Mouse (Mus musculus) adrenal gland, postnatal 25 days (tissue): Measurements from ENCODE around the gene Gm17606. TPM values are rescaled to one million over a fixed set of nuclear protein-coding genes. Genes with fewer than 3 reads are reported as not detected.

Source experiments
- DNase-seq: peaks from one replicate; pipeline ENCODE4 v3.0.0; 2021; ENCODE audit warnings: mixed read lengths
- total RNA-seq: library from RNA; stranded (reverse); gene quantifications from 2 replicates; pipeline ENCODE4 v1.2.3, GENCODE M21; 2021

Gene Gm17606
- total RNA-seq, 1 experiment from 2014 or later = not detected

- no peak for DNase-seq
Measured at GRCm38 (mm10) chr14:54628103-54628502, 12.6 kb upstream of the Gm17606 start.

- DNase-seq = no peak
Measured at GRCm38 (mm10) chr14:54629797-54630196, 11.0 kb upstream of the Gm17606 start.

- DNase-seq = no peak
Measured at GRCm38 (mm10) chr14:54630583-54631239, 10.0 kb upstream of the Gm17606 start.

- no peak for DNase-seq
Measured at GRCm38 (mm10) chr14:54631240-54631599, 9.5 kb upstream of the Gm17606 start.

GRCm38 (mm10) chr14:54632252-54632651 lies 8.5 kb upstream of the Gm17606 start:
- no peak for DNase-seq

- DNase-seq = no peak
Measured at GRCm38 (mm10) chr14:54634182-54634581, 6.6 kb upstream of the Gm17606 start.

- DNase-seq = peak; percentile 52
Measured at GRCm38 (mm10) chr14:54636954-54637353, 3.8 kb upstream of the Gm17606 start.

GRCm38 (mm10) chr14:54638210-54638609 lies 2.5 kb upstream of the Gm17606 start:
- DNase-seq = no peak

- DNase-seq = no peak
Measured at GRCm38 (mm10) chr14:54640121-54640520, 631 bp upstream of the Gm17606 start.

GRCm38 (mm10) chr14:54641305-54641969 lies 685 bp downstream of the Gm17606 start, which contains the start of gene Cdh24:
Cdh24 (minus strand) TSS chr14:54641364.
- peak; percentile 92 for DNase-seq

- DNase-seq = no peak
Measured at GRCm38 (mm10) chr14:54642224-54642944, 1.6 kb downstream of the Gm17606 start.

- DNase-seq = no peak
Measured at GRCm38 (mm10) chr14:54643011-54643410, 2.3 kb downstream of the Gm17606 start.

GRCm38 (mm10) chr14:54644294-54644693 lies 3.5 kb downstream of the Gm17606 start:
- DNase-seq = peak; percentile 40

- DNase-seq = no peak
Measured at GRCm38 (mm10) chr14:54646455-54646854, 5.7 kb downstream of the Gm17606 start.

- no peak for DNase-seq
Measured at GRCm38 (mm10) chr14:54646898-54647636, 6.3 kb downstream of the Gm17606 start.

- DNase-seq = no peak
Measured at GRCm38 (mm10) chr14:54647900-54648299, 7.1 kb downstream of the Gm17606 start.

GRCm38 (mm10) chr14:54650621-54651454 lies 10.1 kb downstream of the Gm17606 start:
- peak; percentile 79 for DNase-seq

- no peak for DNase-seq
Measured at GRCm38 (mm10) chr14:54651556-54651955, 10.8 kb downstream of the Gm17606 start.

- no peak for DNase-seq
Measured at GRCm38 (mm10) chr14:54652787-54653186, 12.0 kb downstream of the Gm17606 start.

- peak; percentile 86 for DNase-seq
Measured at GRCm38 (mm10) chr14:54653496-54653895, 12.7 kb downstream of the Gm17606 start.

GRCm38 (mm10) chr14:54660009-54660408 lies 19.3 kb downstream of the Gm17606 start:
- DNase-seq = no peak
